Mouse (Mus musculus) kidney, adult 9 months (tissue): ENCODE measurements around the gene Angel1.

Experiments
- DNase-seq: peaks from one replicate; pipeline ENCODE4 v3.0.0; 2022

Angel1 gene

GRCm38 (mm10) chr12:86672507-86672906 lies 53.8 kb downstream of the Angel1 start:
- no peak for DNase-seq

- DNase-seq, result no peak
These were observed 54.2 kb downstream of the Angel1 start for GRCm38 (mm10) chr12:86672105-86672504.

GRCm38 (mm10) chr12:86668404-86668803 lies 57.9 kb downstream of the Angel1 start:
- DNase-seq, result no peak

- DNase-seq, result no peak
These were observed 60.6 kb downstream of the Angel1 start for GRCm38 (mm10) chr12:86665656-86666055.

GRCm38 (mm10) chr12:86660466-86660865 lies 65.8 kb downstream of the Angel1 start:
- DNase-seq, result no peak

GRCm38 (mm10) chr12:86659447-86659968 lies 66.8 kb downstream of the Angel1 start:
- DNase-seq, result no peak

- peak; percentile 56 for DNase-seq
These were observed 73.7 kb downstream of the Angel1 start for GRCm38 (mm10) chr12:86652570-86653041.

GRCm38 (mm10) chr12:86651301-86651860 lies 74.9 kb downstream of the Angel1 start:
- no peak for DNase-seq
